Mouse (Mus musculus): ENCODE measurements at regions not wholly inside any gene's neighbourhood (a gene's known extent, or its start where the extent isn't known, plus 50 kb on each side); places are given as distances from the start of the nearest gene placed in this dataset.

DNA sequence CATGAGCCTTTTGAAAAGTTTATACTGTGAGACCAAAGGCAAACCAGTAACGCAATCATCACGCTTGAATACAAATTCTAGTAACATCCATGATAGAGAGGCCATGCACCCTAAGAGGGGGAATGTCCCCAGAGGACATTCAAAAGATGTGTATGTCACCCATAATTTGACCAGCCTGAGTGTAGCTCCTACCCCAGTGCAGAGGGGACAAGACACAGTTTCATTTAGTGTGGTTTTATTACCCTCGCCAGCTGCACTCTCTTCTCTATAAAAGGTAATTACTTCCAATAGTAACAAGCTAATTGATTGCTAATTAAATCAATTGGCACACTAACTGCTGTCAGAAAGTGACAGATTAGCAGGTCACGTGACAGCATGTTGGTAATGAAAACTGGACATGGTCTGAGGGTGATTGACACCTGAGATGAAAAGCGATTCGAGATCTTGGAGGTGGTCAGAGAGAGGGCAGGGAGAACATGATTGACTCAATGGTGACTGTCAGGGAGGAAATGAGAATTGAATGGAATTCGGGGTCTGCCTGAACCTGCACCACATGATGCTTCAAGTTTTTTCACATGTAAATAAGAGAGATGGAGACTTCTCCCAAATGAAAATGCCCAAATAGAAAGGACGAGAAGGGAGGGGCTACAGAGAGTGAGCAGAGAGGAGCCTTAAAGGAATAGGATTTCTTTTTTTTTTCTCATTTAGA lies 309.9 kb downstream of the En1 start:
- H3K27ac ChIP-seq (ENCODE audit: low read depth, low read length): no peak overlapping the region
- no peaks in the 10 kb centered on the region for H3K36me3 ChIP-seq (ENCODE audit: control insufficient read depth, insufficient read depth, low read length)
- no peak overlapping the region for H3K4me2 ChIP-seq (ENCODE audit: low read depth, low read length)
- no peaks in the 10 kb centered on the region for H3K9me3 ChIP-seq (ENCODE audit: control insufficient read depth, low read length)
- H3K4me3 ChIP-seq (ENCODE audit: low read depth, low read length): no peak overlapping the region
- ATAC-seq (ENCODE audit: low read depth): peak; percentile 77
- peaks cover 10% of the 10 kb centered on the region; the same call in 1 of the 2 replicates for H3K4me1 ChIP-seq (ENCODE audit: control insufficient read depth, insufficient read depth, low read length)
- no peaks in the 10 kb centered on the region for H3K27me3 ChIP-seq (ENCODE audit: control insufficient read depth, insufficient read depth, low read length)
- 16% methylated on average over 8 of the region's 8 CpGs for WGBS
- H3K9ac ChIP-seq (replicated peaks; ENCODE audit: low read depth, low read length): no peak overlapping the region

DNA sequence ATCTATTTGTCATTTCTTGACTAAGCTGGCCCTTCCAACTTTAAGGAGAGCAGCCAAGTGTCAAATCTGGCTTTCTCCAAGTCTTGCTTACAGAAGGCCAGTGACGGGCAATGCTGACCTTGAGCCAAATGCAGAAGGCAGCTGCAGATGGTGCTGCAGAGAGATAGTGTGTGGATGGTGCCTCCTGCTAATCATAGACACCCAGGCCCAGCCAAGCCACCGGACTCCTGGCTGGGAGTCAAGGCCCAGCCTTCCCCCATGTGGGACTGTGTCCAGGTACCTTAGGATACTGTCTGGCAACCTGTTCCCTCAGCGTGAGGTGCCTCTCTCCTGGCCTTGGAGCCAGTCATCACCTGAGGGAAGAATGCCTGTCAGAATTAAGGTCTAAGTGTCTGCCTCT lies 319.3 kb downstream of the En1 start:
- Histone ChIP-seq H3K9ac (replicated peaks; ENCODE audit: low read depth, low read length) (no peak overlapping the region), H3K4me1 (ENCODE audit: control insufficient read depth, insufficient read depth, low read length) (no peaks in the 10 kb centered on the region), H3K36me3 (ENCODE audit: control insufficient read depth, insufficient read depth, low read length) (no peaks in the 10 kb centered on the region), H3K27ac (ENCODE audit: low read depth, low read length) (no peak overlapping the region), H3K4me3 (ENCODE audit: low read depth, low read length) (no peak overlapping the region), H3K4me2 (ENCODE audit: low read depth, low read length) (no peak overlapping the region), H3K9me3 (ENCODE audit: control insufficient read depth, low read length) (no peaks in the 10 kb centered on the region), H3K27me3 (ENCODE audit: control insufficient read depth, insufficient read depth, low read length) (no peaks in the 10 kb centered on the region)
- no peak for ATAC-seq (ENCODE audit: low read depth)
- WGBS: 85% methylated on average over 3 of the region's 3 CpGs

DNA sequence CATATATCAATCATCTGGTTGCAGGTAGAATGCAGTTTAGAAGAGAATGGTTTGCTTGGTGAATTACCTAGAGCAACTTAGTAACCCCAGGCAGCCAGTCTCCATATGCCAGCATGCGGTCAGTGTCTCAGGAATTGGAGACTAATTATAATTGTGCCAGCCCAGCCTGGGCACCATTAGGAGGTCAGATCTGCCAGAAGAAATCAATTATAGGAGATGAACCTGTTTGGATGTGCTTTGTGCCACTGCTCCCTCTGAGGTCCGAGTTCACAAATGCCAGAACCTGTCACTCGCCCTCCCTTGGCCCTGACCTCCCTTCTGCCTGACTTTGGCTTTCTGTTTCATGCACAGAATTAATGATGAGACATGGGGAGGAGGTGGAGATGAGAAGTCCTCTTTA lies 323.1 kb downstream of the En1 start:
- ATAC-seq (ENCODE audit: low read depth): no peak

DNA sequence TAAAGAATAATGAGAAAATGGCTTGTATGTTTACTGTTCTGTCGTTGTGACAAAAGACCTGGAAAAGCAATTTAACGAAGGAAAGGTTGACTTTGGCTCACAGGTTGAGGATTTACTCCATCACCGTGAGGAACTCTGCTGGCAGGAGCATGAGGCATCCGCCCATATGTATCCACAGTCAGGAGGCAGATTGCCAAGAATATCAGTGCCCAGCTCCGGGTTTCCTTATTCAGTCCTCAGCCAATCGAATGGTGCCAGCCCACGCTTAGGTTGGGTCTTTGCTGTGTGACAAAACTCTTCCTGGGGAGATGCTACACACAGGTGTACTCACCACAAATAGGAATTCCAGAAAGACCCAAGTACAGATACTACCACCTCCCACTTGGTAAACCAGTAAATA lies 327.9 kb downstream of the En1 start:
- 86% methylated on average over 7 of the region's 7 CpGs for WGBS
- no peaks in the 10 kb centered on the region for H3K36me3 ChIP-seq (ENCODE audit: control insufficient read depth, insufficient read depth, low read length)
- no peak overlapping the region for H3K9ac ChIP-seq (replicated peaks; ENCODE audit: low read depth, low read length)
- H3K4me1 ChIP-seq (ENCODE audit: control insufficient read depth, insufficient read depth, low read length): no peaks in the 10 kb centered on the region
- no peak overlapping the region for H3K4me2 ChIP-seq (ENCODE audit: low read depth, low read length)
- no peak overlapping the region for H3K4me3 ChIP-seq (ENCODE audit: low read depth, low read length)
- no peak for ATAC-seq (ENCODE audit: low read depth)
- H3K27ac ChIP-seq (ENCODE audit: low read depth, low read length): no peak overlapping the region
- no peaks in the 10 kb centered on the region for H3K9me3 ChIP-seq (ENCODE audit: control insufficient read depth, low read length)
- no peaks in the 10 kb centered on the region for H3K27me3 ChIP-seq (ENCODE audit: control insufficient read depth, insufficient read depth, low read length)

More for the DNA sequence above, 323.1 kb downstream of the En1 start:
- WGBS: 91% methylated on average over 3 of the region's 3 CpGs
- Histone ChIP-seq H3K27me3 (ENCODE audit: control insufficient read depth, insufficient read depth, low read length) (no peaks in the 10 kb centered on the region), H3K4me1 (ENCODE audit: control insufficient read depth, insufficient read depth, low read length) (no peaks in the 10 kb centered on the region), H3K4me2 (ENCODE audit: low read depth, low read length) (no peak overlapping the region), H3K9ac (replicated peaks; ENCODE audit: low read depth, low read length) (no peak overlapping the region), H3K4me3 (ENCODE audit: low read depth, low read length) (no peak overlapping the region), H3K9me3 (ENCODE audit: control insufficient read depth, low read length) (no peaks in the 10 kb centered on the region), H3K36me3 (ENCODE audit: control insufficient read depth, insufficient read depth, low read length) (no peaks in the 10 kb centered on the region), H3K27ac (ENCODE audit: low read depth, low read length) (no peak overlapping the region)

DNA sequence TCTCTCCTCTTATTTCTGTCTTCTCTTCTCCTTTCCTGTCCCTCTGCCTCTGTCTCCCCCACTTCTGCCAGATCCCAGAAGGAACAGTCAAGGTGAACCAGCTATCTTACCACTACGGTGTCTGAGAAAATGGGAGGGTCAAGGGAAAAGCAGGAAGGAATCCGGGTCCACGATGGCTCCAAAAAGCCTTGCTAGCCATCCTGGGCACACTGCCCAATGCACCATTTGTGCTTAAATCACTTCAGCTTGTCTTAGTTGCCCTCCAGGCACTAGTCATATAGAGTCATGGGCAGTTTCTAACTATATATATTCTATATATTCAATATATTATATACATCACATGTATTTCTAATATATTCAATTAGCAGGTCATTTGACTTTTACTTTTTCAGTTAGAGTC lies 333.1 kb downstream of the En1 start:
- H3K9me3 ChIP-seq (ENCODE audit: control insufficient read depth, low read length): no peaks in the 10 kb centered on the region
- no peak overlapping the region for H3K4me2 ChIP-seq (ENCODE audit: low read depth, low read length)
- no peak overlapping the region for H3K9ac ChIP-seq (replicated peaks; ENCODE audit: low read depth, low read length)
- no peaks in the 10 kb centered on the region for H3K27me3 ChIP-seq (ENCODE audit: control insufficient read depth, insufficient read depth, low read length)
- no peak for ATAC-seq (ENCODE audit: low read depth)
- WGBS: 79% methylated on average over 3 of the region's 3 CpGs
- H3K4me3 ChIP-seq (ENCODE audit: low read depth, low read length): no peak overlapping the region
- no peaks in the 10 kb centered on the region for H3K4me1 ChIP-seq (ENCODE audit: control insufficient read depth, insufficient read depth, low read length)
- H3K27ac ChIP-seq (ENCODE audit: low read depth, low read length): no peak overlapping the region
- no peaks in the 10 kb centered on the region for H3K36me3 ChIP-seq (ENCODE audit: control insufficient read depth, insufficient read depth, low read length)

DNA sequence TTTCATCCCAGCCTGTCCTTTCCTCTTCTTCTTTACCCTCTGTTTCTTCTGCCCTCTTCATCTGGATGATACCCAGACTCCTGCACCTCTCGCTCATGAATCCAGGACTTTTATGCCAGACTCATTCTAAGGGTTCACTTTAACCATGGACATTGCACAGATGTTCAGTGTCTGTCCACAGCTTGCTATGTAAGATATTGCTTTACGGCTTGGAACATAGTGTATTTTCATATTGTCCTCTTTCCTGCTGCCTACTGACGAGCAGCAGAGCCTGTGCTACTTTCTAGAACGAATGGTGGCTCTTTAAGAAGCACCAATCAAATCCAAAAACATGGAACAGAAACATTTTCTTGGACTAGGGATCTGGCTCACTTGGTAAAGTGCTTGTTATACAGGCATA lies 341.5 kb downstream of the En1 start:
- H3K4me1 ChIP-seq (ENCODE audit: control insufficient read depth, insufficient read depth, low read length): no peaks in the 10 kb centered on the region
- H3K27ac ChIP-seq (ENCODE audit: low read depth, low read length): no peak overlapping the region
- H3K4me3 ChIP-seq (ENCODE audit: low read depth, low read length): no peak overlapping the region
- no peaks in the 10 kb centered on the region for H3K36me3 ChIP-seq (ENCODE audit: control insufficient read depth, insufficient read depth, low read length)
- no peak overlapping the region for H3K9ac ChIP-seq (replicated peaks; ENCODE audit: low read depth, low read length)
- no peak overlapping the region for H3K4me2 ChIP-seq (ENCODE audit: low read depth, low read length)
- ATAC-seq (ENCODE audit: low read depth): no peak
- WGBS: 86% methylated on average over 4 of the region's 4 CpGs
- H3K27me3 ChIP-seq (ENCODE audit: control insufficient read depth, insufficient read depth, low read length): no peaks in the 10 kb centered on the region
- no peaks in the 10 kb centered on the region for H3K9me3 ChIP-seq (ENCODE audit: control insufficient read depth, low read length)

DNA sequence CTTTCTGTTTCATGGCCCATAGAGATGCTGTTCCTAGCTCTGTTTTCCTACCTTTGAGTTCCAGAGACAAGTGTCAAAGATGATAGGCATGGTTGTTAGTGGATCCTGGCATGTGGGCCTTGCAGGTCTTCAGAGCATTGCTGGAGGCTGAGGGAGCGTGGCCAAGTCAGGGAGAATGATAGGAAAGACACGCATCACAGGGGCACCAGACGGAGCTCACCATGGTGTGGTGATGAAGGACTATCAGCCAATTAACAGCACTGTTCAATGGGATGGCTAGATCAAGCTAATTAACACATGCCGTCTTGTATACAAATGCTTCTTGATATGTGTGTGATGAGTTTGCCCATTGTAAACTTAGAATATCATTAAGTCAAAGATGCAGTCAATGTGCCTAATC lies 344.1 kb downstream of the En1 start:
- Histone ChIP-seq H3K36me3 (ENCODE audit: control insufficient read depth, insufficient read depth, low read length) (no peaks in the 10 kb centered on the region), H3K4me1 (ENCODE audit: control insufficient read depth, insufficient read depth, low read length) (no peaks in the 10 kb centered on the region), H3K27ac (ENCODE audit: low read depth, low read length) (no peak overlapping the region), H3K9me3 (ENCODE audit: control insufficient read depth, low read length) (no peaks in the 10 kb centered on the region), H3K27me3 (ENCODE audit: control insufficient read depth, insufficient read depth, low read length) (no peaks in the 10 kb centered on the region), H3K4me2 (ENCODE audit: low read depth, low read length) (no peak overlapping the region), H3K9ac (replicated peaks; ENCODE audit: low read depth, low read length) (no peak overlapping the region), H3K4me3 (ENCODE audit: low read depth, low read length) (no peak overlapping the region)
- ATAC-seq (ENCODE audit: low read depth): no peak
- 82% methylated on average over 4 of the region's 4 CpGs for WGBS

DNA sequence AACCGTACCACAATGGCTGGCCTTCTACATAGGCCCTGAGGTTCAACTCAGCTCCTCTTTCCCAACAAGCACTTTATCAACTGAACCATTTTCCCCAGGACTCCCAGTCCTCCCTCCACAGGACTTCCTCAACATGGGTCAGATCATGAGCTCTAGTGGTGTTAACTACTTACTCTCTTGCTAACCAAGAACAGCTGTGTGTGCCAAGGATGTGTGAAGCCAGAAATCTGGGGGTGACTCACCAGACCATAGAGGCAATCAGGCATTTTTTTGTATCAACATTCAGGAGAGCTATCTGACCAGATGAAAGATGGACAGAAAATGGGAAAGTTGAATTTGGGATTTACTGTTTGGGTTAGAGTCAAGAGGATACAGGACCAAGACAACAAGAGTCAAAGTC lies 359.0 kb downstream of the En1 start:
- no peaks in the 10 kb centered on the region for H3K36me3 ChIP-seq (ENCODE audit: control insufficient read depth, insufficient read depth, low read length)
- H3K4me1 ChIP-seq (ENCODE audit: control insufficient read depth, insufficient read depth, low read length): no peaks in the 10 kb centered on the region; the same call in 1 of the 2 replicates
- H3K9me3 ChIP-seq (ENCODE audit: control insufficient read depth, low read length): no peaks in the 10 kb centered on the region
- H3K27ac ChIP-seq (ENCODE audit: low read depth, low read length): no peak overlapping the region
- no peak for ATAC-seq (ENCODE audit: low read depth)
- 93% methylated on average over 1 of the region's 1 CpGs for WGBS
- no peak overlapping the region for H3K4me2 ChIP-seq (ENCODE audit: low read depth, low read length)
- H3K4me3 ChIP-seq (ENCODE audit: low read depth, low read length): no peak overlapping the region
- H3K27me3 ChIP-seq (ENCODE audit: control insufficient read depth, insufficient read depth, low read length): no peaks in the 10 kb centered on the region
- H3K9ac ChIP-seq (replicated peaks; ENCODE audit: low read depth, low read length): no peak overlapping the region

DNA sequence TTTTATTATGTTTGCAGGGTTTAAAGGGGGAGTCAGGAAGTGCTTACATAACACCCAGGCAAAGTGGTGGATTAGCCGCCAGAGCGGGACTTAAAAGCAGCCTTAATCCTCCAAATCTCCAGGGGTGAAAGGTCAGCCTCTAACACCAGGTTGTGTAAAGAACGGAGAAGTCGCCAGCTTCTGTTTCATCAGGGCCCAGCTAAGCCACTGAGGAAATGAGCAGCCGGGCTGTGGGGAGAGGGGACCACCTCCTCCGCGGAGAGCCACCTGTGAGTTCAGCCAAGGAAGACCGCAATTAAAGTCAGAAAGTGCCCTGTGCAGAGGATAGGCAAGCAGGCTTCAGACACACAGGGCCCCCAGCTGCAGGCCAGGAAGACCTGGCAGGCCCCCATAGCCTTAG lies 359.8 kb downstream of the En1 start:
- no peak overlapping the region for H3K4me3 ChIP-seq (ENCODE audit: low read depth, low read length)
- H3K9me3 ChIP-seq (ENCODE audit: control insufficient read depth, low read length): no peaks in the 10 kb centered on the region
- 25% methylated on average over 8 of the region's 8 CpGs for WGBS
- no peaks in the 10 kb centered on the region for H3K27me3 ChIP-seq (ENCODE audit: control insufficient read depth, insufficient read depth, low read length)
- H3K36me3 ChIP-seq (ENCODE audit: control insufficient read depth, insufficient read depth, low read length): no peaks in the 10 kb centered on the region
- no peak overlapping the region for H3K4me2 ChIP-seq (ENCODE audit: low read depth, low read length)
- no peak for ATAC-seq (ENCODE audit: low read depth)
- H3K27ac ChIP-seq (ENCODE audit: low read depth, low read length): no peak overlapping the region
- H3K9ac ChIP-seq (replicated peaks; ENCODE audit: low read depth, low read length): no peak overlapping the region
- H3K4me1 ChIP-seq (ENCODE audit: control insufficient read depth, insufficient read depth, low read length): no peaks in the 10 kb centered on the region; the same call in 1 of the 2 replicates

Data from neural tube, embryonic 14.5 days (tissue).